Mouse (Mus musculus) brain, embryonic 14.5 days (tissue): ENCODE results near the gene Pitpnm1.

Experiments
- CTCF ChIP-seq: fragments of 200-500 bp; IDR thresholded peaks from 2 replicates; pipeline ENCODE4 v1.5.1; 2012; ENCODE audit warnings: inconsistent platforms, mild to moderate bottlenecking, moderate library complexity, borderline replicate concordance; ENCODE audit not compliant: insufficient read depth, insufficient read length; ENCODE audit errors: extremely low read depth
- POLR2A ChIP-seq: fragments of 200-500 bp; IDR thresholded peaks from 2 replicates; pipeline ENCODE4 v1.6.1; 2012; ENCODE audit warnings: mild to moderate bottlenecking, inconsistent platforms, borderline replicate concordance; ENCODE audit not compliant: poor library complexity, insufficient read depth, insufficient read length, severe bottlenecking; ENCODE audit errors: extremely low read depth

DNA sequence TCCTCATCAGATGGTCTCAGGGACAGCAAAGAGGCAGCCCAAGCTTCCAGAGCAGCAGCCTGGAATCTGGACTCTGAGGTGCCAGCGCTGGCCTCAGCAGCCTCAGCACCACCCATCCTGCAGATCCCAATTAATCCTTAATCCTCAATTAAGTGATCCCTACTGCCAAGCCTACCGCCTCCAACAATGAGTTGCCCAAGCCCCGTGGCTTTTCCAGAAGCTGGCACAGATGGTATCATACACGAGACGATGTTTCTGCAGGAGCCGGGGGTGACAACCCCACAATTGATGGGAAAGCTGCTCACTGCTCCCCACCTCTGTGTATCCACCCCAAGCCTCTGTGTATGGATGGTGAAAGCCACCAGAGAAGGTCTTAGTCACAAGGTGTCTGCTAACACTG is 10.7 kb upstream of the Pitpnm1 start:
- TF ChIP-seq CTCF (no peak), POLR2A (no peak)
